Mouse (Mus musculus) neural tube, embryonic 11.5 days (tissue): ENCODE measurements around the gene Gpx3. TPM values are rescaled to one million over a fixed set of nuclear protein-coding genes. Genes with fewer than 3 reads are reported as not detected.

ENCODE experiments used
- polyA plus RNA-seq: library from polyadenylated mRNA; unstranded; fragments of >200 nt; fragmentation: Nextera tagmentation; extraction: Ambion mirVana; gene quantifications from 2 replicates; pipeline ENCODE4 v1.2.1, GENCODE M21; 2014

The Gpx3 gene
- polyA plus RNA-seq, 1 experiment from 2014 or later, result 109 TPM

Other genes starting within 250 kb of the Gpx3 start
- gene Cdc42se2, start 114.8 kb upstream of the Gpx3 start, polyA plus RNA-seq, result 202 and 203 TPM in 2 replicates
- gene Lyrm7, start 41.5 kb upstream of the Gpx3 start, polyA plus RNA-seq, result 8.3 and 8.6 TPM in 2 replicates
- 565 and 591 TPM in 2 replicates for gene Hint1, start 36.1 kb upstream of the Gpx3 start, polyA plus RNA-seq
- 12.4 and 13.2 TPM in 2 replicates for gene Tnip1, start 60.5 kb downstream of the Gpx3 start, polyA plus RNA-seq
- 90.1 and 91.8 TPM in 2 replicates for gene Anxa6, start 131.0 kb downstream of the Gpx3 start, polyA plus RNA-seq
- gene Ccdc69, start 175.7 kb downstream of the Gpx3 start, polyA plus RNA-seq, result 0.32 and 0.73 TPM in 2 replicates
- 13.6 and 13.8 TPM in 2 replicates for gene Gm2a, start 195.7 kb downstream of the Gpx3 start, polyA plus RNA-seq
- not detected in 2 replicates for gene Slc36a3, start 249.3 kb downstream of the Gpx3 start, polyA plus RNA-seq